Mouse (Mus musculus): ENCODE data around the gene Slf2.

DNA sequence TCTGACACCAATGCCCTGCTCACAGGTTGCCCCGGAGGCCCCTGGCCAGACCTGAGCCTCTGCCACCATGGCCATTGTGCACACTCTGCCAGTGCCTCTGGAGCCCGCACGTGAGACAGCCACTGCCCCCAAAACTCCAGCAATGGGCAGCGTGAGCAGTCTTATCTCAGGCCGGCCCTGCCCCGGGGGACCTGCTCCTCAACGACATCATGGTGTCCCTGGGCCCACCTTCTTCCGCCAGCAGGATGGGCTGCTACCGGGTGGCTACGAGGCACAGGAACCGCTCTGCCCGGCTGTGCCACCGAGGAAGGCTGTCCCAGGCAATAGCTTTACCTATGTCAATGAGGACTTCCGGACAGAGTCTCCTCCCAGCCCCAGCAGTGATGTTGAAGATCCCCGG is 90.4 kb downstream of the Slf2 start:
- TF ChIP-seq GATA1 (IDR thresholded peaks at IDR 0.05; ENCODE audit: borderline replicate concordance, low read length) (no peak), FLI1 (IDR thresholded peaks at IDR 0.05; ENCODE audit: low read length) (no peak)

All from megakaryocyte, embryonic 14.5 days (primary cell).